Mouse (Mus musculus) embryonic facial prominence, embryonic 14.5 days (tissue): ENCODE data around the gene Txnrd2. TPM values are rescaled to one million over a fixed set of nuclear protein-coding genes. Genes with fewer than 3 reads are reported as not detected.

ENCODE experiments used
- ATAC-seq: fragments of 200-750 bp; cut with Nextera tagmentation; 2 replicates; pipeline ENCODE4 v1.8.0; 2017; ENCODE audit warnings: low read depth, moderate number of reproducible peaks, moderate TSS enrichment
- DNase-seq: peaks from one replicate; pipeline ENCODE4 v3.0.0-alpha.2; 2015; ENCODE audit warnings: low spot score
- H3K27ac ChIP-seq: fragments of 300-500 bp; sonication (generic); replicated peaks from 2 replicates; pipeline ENCODE4 v1.5.1; 2014; ENCODE audit warnings: low read depth, mild to moderate bottlenecking, low read length, moderate library complexity
- H3K27me3 ChIP-seq: fragments of 300-500 bp; sonication (generic); replicated peaks from 2 replicates; pipeline ENCODE4 v1.6.1; 2014; ENCODE audit warnings: low read length; ENCODE audit not compliant: control insufficient read depth, insufficient read depth
- H3K36me3 ChIP-seq: fragments of 300-500 bp; sonication (generic); 2 replicates; pipeline ENCODE4 v1.6.1; 2014; ENCODE audit warnings: low read length, mixed read lengths; ENCODE audit not compliant: control insufficient read depth, insufficient read depth
- H3K4me1 ChIP-seq: fragments of 300-500 bp; sonication (generic); 2 replicates; pipeline ENCODE4 v1.6.1; 2014; ENCODE audit warnings: antibody characterized with exemption, low read length; ENCODE audit not compliant: control insufficient read depth, insufficient read depth
- H3K4me2 ChIP-seq: fragments of 300-500 bp; sonication (generic); 2 replicates; pipeline ENCODE4 v1.6.1; 2014; ENCODE audit warnings: low read depth, mild to moderate bottlenecking, low read length, moderate library complexity, mixed read lengths
- H3K4me3 ChIP-seq: fragments of 300-500 bp; sonication (generic); 2 replicates; pipeline ENCODE4 v1.5.1; 2014; ENCODE audit warnings: low read depth, mild to moderate bottlenecking, low read length
- H3K9ac ChIP-seq: fragments of 300-500 bp; sonication (generic); 2 replicates; pipeline ENCODE4 v1.6.1; 2014; ENCODE audit warnings: low read depth, mild to moderate bottlenecking, low read length, moderate library complexity, mixed read lengths
- H3K9me3 ChIP-seq: fragments of 300-500 bp; sonication (generic); 2 replicates; pipeline ENCODE4 v1.6.1; 2016; ENCODE audit warnings: low read length; ENCODE audit not compliant: control insufficient read depth
- WGBS: fragments of 180-500 bp; shearing (Covaris S2); extraction: QIAGEN DNeasy Blood & Tissue Kit; methylation state at CpG from one replicate; pipeline ENCODE4 v1.1.7; 2014; 5-methylcytosine and 5-hydroxymethylcytosine counted together
- polyA plus RNA-seq: library from polyadenylated mRNA; unstranded; fragments of >200 nt; fragmentation: Nextera tagmentation; extraction: Ambion mirVana; gene quantifications from 2 replicates; pipeline ENCODE4 v1.2.1, GENCODE M21; 2014

The Txnrd2 gene
- 14.7 TPM in 2 replicates for polyA plus RNA-seq

- ATAC-seq (peak; percentile 80), DNase-seq (peak; percentile 71)
- Histone ChIP-seq H3K9me3 (no peaks in the 10 kb centered on the region), H3K27ac (peak within 1 kb of the TSS; percentile 49), H3K27me3 (no peaks in the 10 kb centered on the region), H3K36me3 (peaks cover 9% of the 10 kb centered on the region; the same call in 1 of the 2 replicates), H3K4me1 (peaks cover 22% of the 10 kb centered on the region), H3K4me2 (peak within 1 kb of the TSS; percentile 76), H3K9ac (peak within 1 kb of the TSS; percentile 82), H3K4me3 (peak within 1 kb of the TSS; percentile 78)
- under 1% methylated on average over 32 of the region's 52 CpGs for WGBS
Measured at GRCm38 (mm10) chr16:18426215-18426791, at the start of gene Txnrd2. Gene Txnrd2 (plus strand): TSS chr16:18426384.

GRCm38 (mm10) chr16:18377203-18377602 lies 49.0 kb upstream of the Txnrd2 start:
- H3K36me3 ChIP-seq, result no peaks in the 10 kb centered on the region
- H3K27ac ChIP-seq, result no peak overlapping the region
- H3K4me2 ChIP-seq, result no peak overlapping the region
- peaks cover 15% of the 10 kb centered on the region for H3K4me1 ChIP-seq
- 30% methylated on average over 3 of the region's 3 CpGs for WGBS
- H3K27me3 ChIP-seq, result no peaks in the 10 kb centered on the region
- H3K9ac ChIP-seq, result no peak overlapping the region
- DNase-seq (no peak), ATAC-seq (no peak)
- no peaks in the 10 kb centered on the region for H3K9me3 ChIP-seq
- H3K4me3 ChIP-seq, result no peak overlapping the region

GRCm38 (mm10) chr16:18378489-18378888 lies 47.7 kb upstream of the Txnrd2 start:
- WGBS, result 11% methylated on average over 1 of the region's 1 CpGs
- no peak for DNase-seq
- Histone ChIP-seq H3K27ac (no peak overlapping the region), H3K9ac (no peak overlapping the region), H3K9me3 (no peaks in the 10 kb centered on the region), H3K4me2 (no peak overlapping the region), H3K27me3 (no peaks in the 10 kb centered on the region), H3K4me3 (no peak overlapping the region), H3K4me1 (peaks cover 16% of the 10 kb centered on the region), H3K36me3 (no peaks in the 10 kb centered on the region)
- no peak for ATAC-seq

GRCm38 (mm10) chr16:18379338-18380001 lies 46.7 kb upstream of the Txnrd2 start:
- Histone ChIP-seq H3K4me3 (no peak overlapping the region), H3K27ac (no peak overlapping the region), H3K4me1 (peaks cover 17% of the 10 kb centered on the region), H3K4me2 (no peak overlapping the region), H3K36me3 (no peaks in the 10 kb centered on the region), H3K9me3 (no peaks in the 10 kb centered on the region), H3K27me3 (no peaks in the 10 kb centered on the region), H3K9ac (no peak overlapping the region)
- ATAC-seq (peak; percentile 27; the same call in 1 of the 2 replicates), DNase-seq (no peak)
- WGBS, result 72% methylated on average over 8 of the region's 8 CpGs

GRCm38 (mm10) chr16:18380495-18381063 lies 45.6 kb upstream of the Txnrd2 start:
- Histone ChIP-seq H3K9me3 (no peaks in the 10 kb centered on the region), H3K4me3 (no peak overlapping the region), H3K4me2 (no peak overlapping the region), H3K4me1 (peaks cover 17% of the 10 kb centered on the region), H3K27ac (no peak overlapping the region), H3K27me3 (no peaks in the 10 kb centered on the region), H3K9ac (no peak overlapping the region), H3K36me3 (no peaks in the 10 kb centered on the region)
- ATAC-seq (peak; percentile 64; the same call in 1 of the 2 replicates), DNase-seq (peak; percentile 54)
- WGBS, result 33% methylated on average over 6 of the region's 6 CpGs

- no peak overlapping the region for H3K4me3 ChIP-seq
- no peak overlapping the region for H3K9ac ChIP-seq
- H3K4me1 ChIP-seq, result peaks cover 17% of the 10 kb centered on the region
- 40% methylated on average over 6 of the region's 6 CpGs for WGBS
- H3K36me3 ChIP-seq, result no peaks in the 10 kb centered on the region
- DNase-seq (peak; percentile 82), ATAC-seq (peak; percentile 53; the same call in 1 of the 2 replicates)
- H3K27me3 ChIP-seq, result no peaks in the 10 kb centered on the region
- no peak overlapping the region for H3K4me2 ChIP-seq
- H3K9me3 ChIP-seq, result no peaks in the 10 kb centered on the region
- no peak overlapping the region for H3K27ac ChIP-seq
Measured at GRCm38 (mm10) chr16:18381621-18382258, 44.4 kb upstream of the Txnrd2 start.

- Histone ChIP-seq H3K9ac (no peak overlapping the region), H3K9me3 (no peaks in the 10 kb centered on the region), H3K36me3 (no peaks in the 10 kb centered on the region), H3K4me1 (peaks cover 17% of the 10 kb centered on the region), H3K4me3 (no peak overlapping the region), H3K4me2 (no peak overlapping the region), H3K27me3 (no peaks in the 10 kb centered on the region), H3K27ac (no peak overlapping the region)
- WGBS, result 78% methylated on average over 9 of the region's 9 CpGs
- no peak for ATAC-seq
- no peak for DNase-seq
Measured at GRCm38 (mm10) chr16:18383045-18383726, 43.0 kb upstream of the Txnrd2 start.

- Histone ChIP-seq H3K4me2 (no peak overlapping the region), H3K9ac (no peak overlapping the region), H3K4me1 (peaks cover 17% of the 10 kb centered on the region), H3K4me3 (no peak overlapping the region), H3K27ac (no peak overlapping the region), H3K27me3 (no peaks in the 10 kb centered on the region), H3K36me3 (no peaks in the 10 kb centered on the region), H3K9me3 (no peaks in the 10 kb centered on the region)
- ATAC-seq (no peak), DNase-seq (no peak)
- 14% methylated on average over 3 of the region's 3 CpGs for WGBS
Measured at GRCm38 (mm10) chr16:18383756-18384155, 42.4 kb upstream of the Txnrd2 start.
